15 mouse cellular contexts compared by ENCODE assay signal in the genomic region with DNA sequence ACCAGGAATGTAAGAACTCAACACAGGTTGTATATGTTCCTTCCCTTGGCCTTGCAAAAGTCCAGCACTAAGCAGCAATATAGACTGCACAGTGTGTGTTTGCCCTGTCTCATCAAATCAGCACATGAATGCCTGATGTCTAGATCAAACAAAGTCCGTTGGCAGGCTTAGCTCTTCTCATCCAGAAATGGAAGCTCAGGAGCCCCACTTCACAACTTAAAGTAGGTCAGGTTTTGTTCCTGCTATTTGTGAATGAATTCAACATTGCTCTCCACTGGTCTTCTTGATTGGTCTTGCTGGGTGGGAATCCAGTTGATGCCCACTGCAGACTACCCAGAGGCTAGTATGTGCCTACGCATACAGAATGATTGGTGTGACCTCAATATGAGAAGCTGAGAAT.
DNase-seq lines count a peak whose midpoint lies in the region; ATAC-seq and TF ChIP-seq lines count a peak whose summit lies in the region.
"Had no signal": no experiment of that assay in that cellular context is flagged by ENCODE, and none has a peak within 500 bp of the region (broad histone marks: within the 10 kb centered on the region; RNA-seq: fewer than 3 reads in every experiment).

No protein-coding gene starts in this region.

- no peak overlapping the region for H3K9ac ChIP-seq in hindbrain, postnatal 0 days (replicated peaks; ENCODE audit: low read length)
- H3K9ac ChIP-seq in hindbrain, embryonic 14.5 days: no peak overlapping the region
- H3K9ac ChIP-seq: intestine, embryonic 15.5 days; kidney, embryonic 15.5 days; lung, embryonic 15.5 days had no signal

- no peaks in the 10 kb centered on the region for H3K9me3 ChIP-seq in hindbrain, postnatal 0 days (ENCODE audit: low read length)
- no peaks in the 10 kb centered on the region for H3K9me3 ChIP-seq in hindbrain, embryonic 14.5 days (ENCODE audit: control insufficient read depth, low read length)
- no peaks in the 10 kb centered on the region for H3K9me3 ChIP-seq in forebrain, embryonic 10.5 days
- H3K9me3 ChIP-seq: intestine, embryonic 15.5 days; kidney, embryonic 15.5 days; lung, embryonic 15.5 days had no signal

- WGBS in hindbrain, postnatal 0 days: 60% methylated on average over 2 of the region's 2 CpGs
- WGBS in hindbrain, embryonic 14.5 days: 69% methylated on average over 2 of the region's 2 CpGs
- 83% methylated on average over 2 of the region's 2 CpGs for WGBS in forebrain, embryonic 10.5 days

- no peak overlapping the region for H3K4me2 ChIP-seq in hindbrain, postnatal 0 days (ENCODE audit: low read depth, low read length)
- no peak overlapping the region for H3K4me2 ChIP-seq in hindbrain, embryonic 14.5 days (replicated peaks)
- H3K4me2 ChIP-seq: intestine, embryonic 15.5 days; kidney, embryonic 15.5 days; lung, embryonic 15.5 days had no signal

- TF ChIP-seq CTCF in hindbrain, postnatal 0 days (IDR thresholded peaks at IDR 0.05; ENCODE audit: low read depth): no peak

- peak overlapping the region; percentile 41; the same call in 1 of the 2 replicates for H3K27ac ChIP-seq in hindbrain, postnatal 0 days
- no peak overlapping the region for H3K27ac ChIP-seq in hindbrain, embryonic 14.5 days
- no peak overlapping the region for H3K27ac ChIP-seq in forebrain, embryonic 10.5 days
- H3K27ac ChIP-seq: gastrocnemius, adult 2 months; intestine, embryonic 15.5 days; kidney, embryonic 15.5 days; lung, embryonic 15.5 days had no signal

- peak; percentile 79 for ATAC-seq in hindbrain, postnatal 0 days
- no peak for ATAC-seq in hindbrain, embryonic 14.5 days (ENCODE audit: low FRiP score)
- ATAC-seq: intestine, embryonic 15.5 days had no signal

- no peaks in the 10 kb centered on the region for H3K27me3 ChIP-seq in hindbrain, postnatal 0 days (ENCODE audit: insufficient read depth, low read length)
- no peaks in the 10 kb centered on the region for H3K27me3 ChIP-seq in hindbrain, embryonic 14.5 days (ENCODE audit: control insufficient read depth, insufficient read depth, low read length)
- no peaks in the 10 kb centered on the region for H3K27me3 ChIP-seq in forebrain, embryonic 10.5 days (ENCODE audit: poor library complexity, severe bottlenecking)
- H3K27me3 ChIP-seq: intestine, embryonic 15.5 days; kidney, embryonic 15.5 days; lung, embryonic 15.5 days had no signal

- H3K4me3 ChIP-seq in hindbrain, postnatal 0 days (ENCODE audit: low read length): no peak overlapping the region
- no peak overlapping the region for H3K4me3 ChIP-seq in hindbrain, embryonic 14.5 days (replicated peaks; ENCODE audit: low read length)
- H3K4me3 ChIP-seq in forebrain, embryonic 10.5 days: no peak overlapping the region
- H3K4me3 ChIP-seq: gastrocnemius, adult 2 months; intestine, embryonic 15.5 days; kidney, embryonic 15.5 days; lung, embryonic 15.5 days had no signal

- no peaks in the 10 kb centered on the region for H3K36me3 ChIP-seq in hindbrain, postnatal 0 days (ENCODE audit: insufficient read depth, low read length)
- H3K36me3 ChIP-seq in hindbrain, embryonic 14.5 days (replicated peaks; ENCODE audit: control insufficient read depth, insufficient read depth): no peaks in the 10 kb centered on the region
- H3K36me3 ChIP-seq in forebrain, embryonic 10.5 days (replicated peaks): no peaks in the 10 kb centered on the region
- H3K36me3 ChIP-seq: intestine, embryonic 15.5 days; kidney, embryonic 15.5 days; lung, embryonic 15.5 days had no signal

- DNase-seq in cerebellum, adult 9-10 months: peak; percentile 5
- DNase-seq in cerebellum, postnatal 4 days (ENCODE audit: low spot score in 2 of 2): no peak
- DNase-seq in hindbrain, postnatal 0 days (ENCODE audit: low spot score): peak; percentile 55
- no peak for DNase-seq in hindbrain, embryonic 14.5 days (ENCODE audit: low spot score)
- peak; percentile 5 for DNase-seq in left cerebral cortex, postnatal 4 days
- DNase-seq in retina, embryonic 14.5 days (ENCODE audit: low spot score): peak; percentile 86
- DNase-seq in forebrain, embryonic 10.5 days (ENCODE audit: extremely low spot score, low spot score): no peak
- DNase-seq in spleen, adult 18-20 months: no peak
- DNase-seq: adrenal gland, postnatal 25 days; gastrocnemius, adult 2 months; heart, adult 11 months; thymus, postnatal 36 days had no signal

- intact Hi-C loops in left cerebral cortex, postnatal 4 days (cut with DNase I): no loop called here

- H3K4me1 ChIP-seq in hindbrain, postnatal 0 days (ENCODE audit: insufficient read depth, low read length): 0 out of 2 replicates have a peak, but pooled peaks cover 9% of the 10 kb centered on the region
- H3K4me1 ChIP-seq in hindbrain, embryonic 14.5 days (replicated peaks; ENCODE audit: control insufficient read depth, insufficient read depth, low read length): no peaks in the 10 kb centered on the region
- no peaks in the 10 kb centered on the region for H3K4me1 ChIP-seq in forebrain, embryonic 10.5 days
- H3K4me1 ChIP-seq: intestine, embryonic 15.5 days; kidney, embryonic 15.5 days; lung, embryonic 15.5 days had no signal

Comparison
In these comparisons a context has a peak if more than half of its experiments do, and no peak if none do; other contexts are left out.
1. DNase-seq: peak in cerebellum, adult 9-10 months (single experiment), hindbrain, postnatal 0 days (single experiment), left cerebral cortex, postnatal 4 days (single experiment) and retina, embryonic 14.5 days (single experiment); none in cerebellum, postnatal 4 days (0 of 2), hindbrain, embryonic 14.5 days (single experiment), forebrain, embryonic 10.5 days (single experiment) and spleen, adult 18-20 months (0 of 2).